In genomic region chr2:26614903-26615302, GRCm38 (mm10) we compare ENCODE assay signal across 37 mouse cellular contexts. TPM values are rescaled to one million over a fixed set of nuclear protein-coding genes. Genes with fewer than 3 reads are reported as not detected.
A peak's percentile ranks its signal among the peaks of the same experiment; 100 is the strongest.
DNase-seq lines count a peak whose midpoint lies in the region; ATAC-seq lines count a peak whose summit lies in the region.
"Had no signal": no experiment of that assay in that cellular context is flagged by ENCODE, and none has a peak within 500 bp of the region (broad histone marks: within the 10 kb centered on the region; RNA-seq: fewer than 3 reads in every experiment).

No protein-coding gene starts in this region.

- no peak overlapping the region for H3K4me2 ChIP-seq in forebrain, embryonic 13.5 days
- H3K4me2 ChIP-seq: embryonic facial prominence, embryonic 12.5 days; hindbrain, embryonic 13.5 days; lung, embryonic 15.5 days; midbrain, embryonic 15.5 days; neural tube, embryonic 15.5 days had no signal

- WGBS in forebrain, embryonic 13.5 days: 82% methylated on average over 5 of the region's 5 CpGs

- H3K27me3 ChIP-seq in forebrain, embryonic 13.5 days: no peaks in the 10 kb centered on the region
- H3K27me3 ChIP-seq: embryonic facial prominence, embryonic 12.5 days; hindbrain, embryonic 13.5 days; midbrain, embryonic 15.5 days; neural tube, embryonic 15.5 days had no signal

- no peaks in the 10 kb centered on the region for H3K36me3 ChIP-seq in forebrain, embryonic 13.5 days (ENCODE audit: poor library complexity, severe bottlenecking)
- H3K36me3 ChIP-seq: embryonic facial prominence, embryonic 12.5 days; hindbrain, embryonic 13.5 days; lung, embryonic 15.5 days; midbrain, embryonic 10.5 days; midbrain, embryonic 15.5 days; neural tube, embryonic 15.5 days had no signal

- no peaks in the 10 kb centered on the region for H3K9me3 ChIP-seq in forebrain, embryonic 13.5 days (replicated peaks)
- H3K9me3 ChIP-seq: embryonic facial prominence, embryonic 12.5 days; hindbrain, embryonic 13.5 days; lung, embryonic 15.5 days; midbrain, embryonic 10.5 days; midbrain, embryonic 15.5 days; neural tube, embryonic 15.5 days had no signal

- no peaks in the 10 kb centered on the region for H3K4me1 ChIP-seq in forebrain, embryonic 13.5 days
- H3K4me1 ChIP-seq: hindbrain, embryonic 13.5 days; lung, embryonic 15.5 days; midbrain, embryonic 15.5 days; neural tube, embryonic 15.5 days had no signal

- H3K9ac ChIP-seq in forebrain, embryonic 13.5 days: no peak overlapping the region
- H3K9ac ChIP-seq: embryonic facial prominence, embryonic 12.5 days; hindbrain, embryonic 13.5 days; lung, embryonic 15.5 days; midbrain, embryonic 15.5 days; neural tube, embryonic 15.5 days had no signal

- DNase-seq in heart, adult 11 months: peak; percentile 97
- DNase-seq in heart, adult 8-10 months (ENCODE audit: low spot score): no peak
- DNase-seq in heart, postnatal 10 days: peak; percentile 68 to 77
- DNase-seq in heart, postnatal 25 days (ENCODE audit: low spot score): no peak
- peak; percentile 57 for DNase-seq in adipocyte (ENCODE audit: low spot score)
- peak; percentile 39 for DNase-seq in heart, postnatal 4 days
- DNase-seq: B cell, adult 2 months; cerebellum, adult 11-12 months; cerebellum, adult 9-11 months; embryo, embryonic 11 days; kidney, adult 8-10 months; liver; retina, postnatal 1 day; thymus, adult 18-20 months; thymus, postnatal 25 days had no signal

- H3K27ac ChIP-seq in forebrain, embryonic 13.5 days: no peak overlapping the region
- H3K27ac ChIP-seq: embryonic facial prominence, embryonic 12.5 days; hindbrain, embryonic 13.5 days; kidney, postnatal 0 days; lung, embryonic 15.5 days; midbrain, embryonic 10.5 days; midbrain, embryonic 15.5 days; neural tube, embryonic 15.5 days had no signal

- intact Hi-C loops in heart, postnatal 10 days (cut with DNase I): no loop called here
- intact Hi-C loops in heart, postnatal 25 days (cut with DNase I): no loop called here

- no peak overlapping the region for H3K4me3 ChIP-seq in forebrain, embryonic 13.5 days
- H3K4me3 ChIP-seq: embryonic facial prominence, embryonic 12.5 days; hindbrain, embryonic 13.5 days; lung, embryonic 15.5 days; midbrain, embryonic 10.5 days; midbrain, embryonic 15.5 days; neural tube, embryonic 15.5 days had no signal

- no peak for ATAC-seq in forebrain, embryonic 13.5 days
- ATAC-seq: forebrain, embryonic 16.5 days; midbrain, embryonic 15.5 days had no signal

RNA-seq across cellular contexts. Expression of gene Agpat2, which starts 10.7 kb away (rescaled TPM):
- 10 to 100 TPM; 51.1 to 65.9 (median 60.8) TPM for total RNA-seq in heart, adult 8-10 months (2022)
- 10 to 100 TPM; 53.3 to 78.7 TPM for total RNA-seq in heart, postnatal 10 days (2021)
- total RNA-seq in heart, postnatal 25 days (2021): 10 to 100 TPM; 49.7 to 51.6 TPM
- 10 to 100 TPM; 23.9 to 25.4 TPM for total RNA-seq in heart, postnatal 4 days (2021)
- polyA plus RNA-seq in forebrain, embryonic 13.5 days (2015; fragmentation: Nextera tagmentation; extraction: Ambion mirVana): 2.5 and 3.6 TPM in 2 replicates

RNA-seq across cellular contexts. Expression of gene Fam69b, which starts 13.4 kb away (rescaled TPM):
- total RNA-seq in heart, adult 8-10 months (2022): 10 to 100 TPM; 15.0 to 26.6 (median 20.9) TPM
- total RNA-seq in heart, postnatal 10 days (2021): 10 to 100 TPM; 13.8 to 16.8 TPM
- total RNA-seq in heart, postnatal 25 days (2021): 10 to 100 TPM; 26.9 to 28.9 TPM
- total RNA-seq in heart, postnatal 4 days (2021): 1 to 10 TPM; 6.1 to 7.0 TPM
- polyA plus RNA-seq in forebrain, embryonic 13.5 days (2015; fragmentation: Nextera tagmentation; extraction: Ambion mirVana): 81.9 and 89.4 TPM in 2 replicates

RNA-seq across cellular contexts. Expression of gene Gm20532, which starts 28.5 kb away (rescaled TPM):
- total RNA-seq in heart, adult 8-10 months (2022): not detected
- under 1 TPM in 1 of 2 experiments, not detected in 1; 0.36 TPM for total RNA-seq in heart, postnatal 10 days (2021)
- total RNA-seq in heart, postnatal 25 days (2021): not detected
- not detected for total RNA-seq in heart, postnatal 4 days (2021)
- not detected in 2 replicates for polyA plus RNA-seq in forebrain, embryonic 13.5 days (2015; fragmentation: Nextera tagmentation; extraction: Ambion mirVana)
- total RNA-seq: gastrocnemius, adult 8-10 months; layer of hippocampus, postnatal 10 days; left cerebral cortex, adult 18-20 months; left cerebral cortex, postnatal 14 days; megakaryocyte progenitor cell, adult 5-6 weeks had no signal
- polyA plus RNA-seq: embryonic facial prominence, embryonic 12.5 days; forebrain, embryonic 16.5 days; gonadal fat pad, adult 2 months; heart, embryonic 16.5 days; hindbrain, embryonic 13.5 days; intestine, embryonic 16.5 days; kidney, postnatal 0 days; large intestine, adult 2 months; limb, embryonic 11.5 days; liver, embryonic 16.5 days; lung, embryonic 15.5 days; midbrain, embryonic 10.5 days; midbrain, embryonic 15.5 days; neural tube, embryonic 15.5 days; spleen, adult 2 months; stomach, postnatal 0 days had no signal

RNA-seq across cellular contexts. Expression of gene Egfl7, which starts 35.1 kb away (rescaled TPM):
- total RNA-seq in heart, adult 8-10 months (2022): 100 to 1,000 TPM; 122 to 172 (median 148) TPM
- total RNA-seq in heart, postnatal 10 days (2021): 100 to 1,000 TPM; 325 to 346 TPM
- total RNA-seq in heart, postnatal 25 days (2021): 100 to 1,000 TPM; 149 to 179 TPM
- 100 to 1,000 TPM; 317 to 343 TPM for total RNA-seq in heart, postnatal 4 days (2021)
- 50.2 and 55.8 TPM in 2 replicates for polyA plus RNA-seq in forebrain, embryonic 13.5 days (2015; fragmentation: Nextera tagmentation; extraction: Ambion mirVana)

RNA-seq across cellular contexts. Expression of gene Lcn4, which starts 56.2 kb away (rescaled TPM):
- total RNA-seq in heart, adult 8-10 months (2022): not detected
- total RNA-seq in heart, postnatal 10 days (2021): not detected
- total RNA-seq in heart, postnatal 25 days (2021): not detected
- total RNA-seq in heart, postnatal 4 days (2021): not detected
- polyA plus RNA-seq in forebrain, embryonic 13.5 days (2015; fragmentation: Nextera tagmentation; extraction: Ambion mirVana): not detected in 2 replicates
- total RNA-seq: gastrocnemius, adult 8-10 months; layer of hippocampus, postnatal 10 days; left cerebral cortex, adult 18-20 months; left cerebral cortex, postnatal 14 days had no signal
- polyA plus RNA-seq: embryonic facial prominence, embryonic 12.5 days; forebrain, embryonic 16.5 days; gonadal fat pad, adult 2 months; heart, embryonic 16.5 days; hindbrain, embryonic 13.5 days; intestine, embryonic 16.5 days; kidney, postnatal 0 days; limb, embryonic 11.5 days; liver, embryonic 16.5 days; lung, embryonic 15.5 days; midbrain, embryonic 10.5 days; midbrain, embryonic 15.5 days; neural tube, embryonic 15.5 days; stomach, postnatal 0 days had no signal

Comparison
In these comparisons a context has a peak if more than half of its experiments do, and no peak if none do; other contexts are left out.
1. DNase-seq: peak in heart, adult 11 months (single experiment), heart, postnatal 10 days (2 of 2), adipocyte (single experiment) and heart, postnatal 4 days (single experiment); none in heart, adult 8-10 months (single experiment) and heart, postnatal 25 days (single experiment).